10 mouse cellular contexts compared by ENCODE assay signal in genomic region chr19:34673476-34673875, GRCm38 (mm10). TPM values are rescaled to one million over a fixed set of nuclear protein-coding genes. Genes with fewer than 3 reads are reported as not detected.
DNase-seq lines count a peak whose midpoint lies in the region; ATAC-seq and TF ChIP-seq lines count a peak whose summit lies in the region.
"Had no signal": no experiment of that assay in that cellular context is flagged by ENCODE, and none has a peak within 500 bp of the region (broad histone marks: within the 10 kb centered on the region; RNA-seq: fewer than 3 reads in every experiment).

No protein-coding gene starts in this region.

- H3K27me3 ChIP-seq in hindbrain, postnatal 0 days (ENCODE audit: insufficient read depth, low read length), result no peaks in the 10 kb centered on the region
- H3K27me3 ChIP-seq in hindbrain, embryonic 13.5 days, result no peaks in the 10 kb centered on the region
- no peaks in the 10 kb centered on the region for H3K27me3 ChIP-seq in midbrain, embryonic 16.5 days (ENCODE audit: control insufficient read depth, insufficient read depth, low read depth, low read length)
- H3K27me3 ChIP-seq in forebrain, embryonic 15.5 days, result no peaks in the 10 kb centered on the region
- H3K27me3 ChIP-seq: liver, embryonic 13.5 days had no signal

- no peak overlapping the region for H3K4me2 ChIP-seq in hindbrain, postnatal 0 days (ENCODE audit: low read depth, low read length)
- H3K4me2 ChIP-seq in hindbrain, embryonic 13.5 days, result no peak overlapping the region
- no peak overlapping the region for H3K4me2 ChIP-seq in midbrain, embryonic 16.5 days (ENCODE audit: low read length)
- H3K4me2 ChIP-seq in forebrain, embryonic 15.5 days (replicated peaks), result no peak overlapping the region
- H3K4me2 ChIP-seq: liver, embryonic 13.5 days had no signal

- no peaks in the 10 kb centered on the region; the same call in 1 of the 2 replicates for H3K4me1 ChIP-seq in hindbrain, postnatal 0 days (ENCODE audit: insufficient read depth, low read length)
- H3K4me1 ChIP-seq in hindbrain, embryonic 13.5 days (replicated peaks), result no peaks in the 10 kb centered on the region
- no peaks in the 10 kb centered on the region for H3K4me1 ChIP-seq in midbrain, embryonic 16.5 days (ENCODE audit: control insufficient read depth, insufficient read depth, low read length)
- no peaks in the 10 kb centered on the region for H3K4me1 ChIP-seq in forebrain, embryonic 15.5 days
- H3K4me1 ChIP-seq: liver, embryonic 13.5 days had no signal

- no peak overlapping the region for H3K4me3 ChIP-seq in hindbrain, postnatal 0 days (ENCODE audit: low read length)
- H3K4me3 ChIP-seq in hindbrain, embryonic 13.5 days, result no peak overlapping the region
- H3K4me3 ChIP-seq in midbrain, embryonic 16.5 days (ENCODE audit: low read depth, low read length), result no peak overlapping the region
- no peak overlapping the region for H3K4me3 ChIP-seq in forebrain, embryonic 15.5 days
- H3K4me3 ChIP-seq: liver, embryonic 13.5 days had no signal

- TF ChIP-seq POLR2A in brain, embryonic 14.5 days (IDR thresholded peaks at IDR 0.05; ENCODE audit: borderline replicate concordance, extremely low read depth, insufficient read depth, insufficient read length, poor library complexity, severe bottlenecking), result no peak

- no peak for TF ChIP-seq CTCF in hindbrain, postnatal 0 days (IDR thresholded peaks at IDR 0.05; ENCODE audit: low read depth)
- TF ChIP-seq CTCF in brain, embryonic 14.5 days (IDR thresholded peaks at IDR 0.05; ENCODE audit: borderline replicate concordance, extremely low read depth, insufficient read depth, insufficient read length), result no peak

- no peak overlapping the region for H3K9ac ChIP-seq in hindbrain, postnatal 0 days (replicated peaks; ENCODE audit: low read length)
- H3K9ac ChIP-seq in hindbrain, embryonic 13.5 days, result no peak overlapping the region
- no peak overlapping the region for H3K9ac ChIP-seq in midbrain, embryonic 16.5 days (ENCODE audit: low read depth, low read length)
- H3K9ac ChIP-seq in forebrain, embryonic 15.5 days (replicated peaks), result no peak overlapping the region
- H3K9ac ChIP-seq: liver, embryonic 13.5 days had no signal

- H3K9me3 ChIP-seq in hindbrain, postnatal 0 days (ENCODE audit: low read length), result no peaks in the 10 kb centered on the region
- H3K9me3 ChIP-seq in hindbrain, embryonic 13.5 days, result no peaks in the 10 kb centered on the region
- no peaks in the 10 kb centered on the region for H3K9me3 ChIP-seq in midbrain, embryonic 16.5 days (replicated peaks; ENCODE audit: control insufficient read depth, low read length, poor library complexity, severe bottlenecking)
- H3K9me3 ChIP-seq in forebrain, embryonic 15.5 days, result no peaks in the 10 kb centered on the region
- H3K9me3 ChIP-seq: liver, embryonic 13.5 days had no signal

- 42% methylated on average over 7 of the region's 7 CpGs for WGBS in hindbrain, postnatal 0 days
- WGBS in hindbrain, embryonic 13.5 days, result 52% methylated on average over 7 of the region's 7 CpGs
- WGBS in midbrain, embryonic 16.5 days, result 54% methylated on average over 7 of the region's 7 CpGs
- WGBS in forebrain, embryonic 15.5 days, result 58% methylated on average over 7 of the region's 7 CpGs

- DNase-seq in hindbrain, postnatal 0 days (ENCODE audit: low spot score), result peak; percentile 22
- peak; percentile 15 for DNase-seq in brain, embryonic 14.5 days (ENCODE audit: low read depth)
- peak; percentile 18 to 40 for DNase-seq in cerebellum, postnatal 36 days
- peak; percentile 58 for DNase-seq in lung, postnatal 14 days
- DNase-seq: liver, embryonic 13.5 days; thymus, postnatal 36 days had no signal

- H3K27ac ChIP-seq in hindbrain, postnatal 0 days, result no peak overlapping the region
- H3K27ac ChIP-seq in hindbrain, embryonic 13.5 days, result no peak overlapping the region
- no peak overlapping the region for H3K27ac ChIP-seq in midbrain, embryonic 16.5 days (ENCODE audit: low read length)
- no peak overlapping the region for H3K27ac ChIP-seq in forebrain, embryonic 15.5 days (replicated peaks)
- H3K27ac ChIP-seq: liver, embryonic 13.5 days had no signal

- no peaks in the 10 kb centered on the region for H3K36me3 ChIP-seq in hindbrain, postnatal 0 days (ENCODE audit: insufficient read depth, low read length)
- H3K36me3 ChIP-seq in hindbrain, embryonic 13.5 days, result no peaks in the 10 kb centered on the region
- H3K36me3 ChIP-seq in midbrain, embryonic 16.5 days (ENCODE audit: control insufficient read depth, insufficient read depth, low read length), result no peaks in the 10 kb centered on the region
- H3K36me3 ChIP-seq in forebrain, embryonic 15.5 days, result no peaks in the 10 kb centered on the region
- H3K36me3 ChIP-seq: liver, embryonic 13.5 days had no signal

- no peak for ATAC-seq in hindbrain, postnatal 0 days
- ATAC-seq in hindbrain, embryonic 13.5 days (ENCODE audit: low FRiP score), result no peak
- no peak for ATAC-seq in monocyte, adult 5-6 weeks (replicated peaks; ENCODE audit: insufficient number of reproducible peaks, low FRiP score, low TSS enrichment, poor library complexity, severe bottlenecking)
- no peak for ATAC-seq in midbrain, embryonic 16.5 days
- ATAC-seq in forebrain, embryonic 15.5 days (replicated peaks), result no peak

RNA-seq across cellular contexts. Expression of gene Ifit1, which starts 32.8 kb away (rescaled TPM):
- 0.72 and 1.5 TPM in 2 replicates for total RNA-seq in hindbrain, postnatal 0 days (2014; rRNA removed)
- polyA plus RNA-seq in hindbrain, postnatal 0 days (2015; fragmentation: Nextera tagmentation; extraction: Ambion mirVana), result 0.99 and 1.3 TPM in 2 replicates
- 0.23 and 0.34 TPM in 2 replicates for polyA plus RNA-seq in hindbrain, embryonic 13.5 days (2015; fragmentation: Nextera tagmentation; extraction: Ambion mirVana)
- polyA plus RNA-seq in brain, embryonic 14.5 days (2012; rRNA removed), result 0.08 and 0.21 TPM in 2 replicates
- 0.86 to 4.6 TPM (median 2.9 TPM) in 3 replicates for total RNA-seq in monocyte, adult 5-6 weeks (2017)
- 0.29 and 0.35 TPM in 2 replicates for polyA plus RNA-seq in midbrain, embryonic 16.5 days (2015; fragmentation: Nextera tagmentation; extraction: Ambion mirVana)
- 0.13 and 0.18 TPM in 2 replicates for polyA plus RNA-seq in forebrain, embryonic 15.5 days (2015; fragmentation: Nextera tagmentation; extraction: Ambion mirVana)

RNA-seq across cellular contexts. Expression of gene Ifit1bl2, which starts 32.9 kb away (rescaled TPM):
- total RNA-seq in hindbrain, postnatal 0 days (2014; rRNA removed), result 0.37 and 1.2 TPM in 2 replicates
- 0.16 and 0.26 TPM in 2 replicates for polyA plus RNA-seq in hindbrain, postnatal 0 days (2015; fragmentation: Nextera tagmentation; extraction: Ambion mirVana)
- polyA plus RNA-seq in hindbrain, embryonic 13.5 days (2015; fragmentation: Nextera tagmentation; extraction: Ambion mirVana), result 0.22 and 0.39 TPM in 2 replicates
- polyA plus RNA-seq in brain, embryonic 14.5 days (2012; rRNA removed), result 0.09 and 0.19 TPM in 2 replicates
- 0.78 to 1.8 TPM (median 1.7 TPM) in 3 replicates for total RNA-seq in monocyte, adult 5-6 weeks (2017)
- polyA plus RNA-seq in midbrain, embryonic 16.5 days (2015; fragmentation: Nextera tagmentation; extraction: Ambion mirVana), result 0.46 and 0.51 TPM in 2 replicates
- polyA plus RNA-seq in forebrain, embryonic 15.5 days (2015; fragmentation: Nextera tagmentation; extraction: Ambion mirVana), result 0.11 and 0.20 TPM in 2 replicates
